14 mouse cellular contexts compared by ENCODE assay signal in genomic region chr6:148063131-148063530, GRCm38 (mm10).
"Had no signal": no experiment of that assay in that cellular context is flagged by ENCODE, and none has a peak within 500 bp of the region (broad histone marks: within the 10 kb centered on the region; RNA-seq: fewer than 3 reads in every experiment).

No protein-coding gene starts in this region.

- DNase-seq: lung, adult 2 months; lung, postnatal 14 days; lung, postnatal 36 days; retina, postnatal 1 day; right cerebral cortex, adult 18-20 months; right cerebral cortex, postnatal 25 days; right cerebral cortex, postnatal 4 days; spleen, adult 18-20 months; thymus, adult 18-20 months; thymus, postnatal 14 days; thymus, postnatal 36 days had no signal

- ATAC-seq: lung, postnatal 0 days; midbrain, embryonic 13.5 days; midbrain, embryonic 15.5 days had no signal
